Mouse (Mus musculus) ZHBTc4 (cell line): ENCODE results near the gene Clec3b.

Experiments
- DNase-seq: peaks from one replicate; pipeline ENCODE4 v3.0.0-alpha.2; 2011; ENCODE audit warnings: low read depth, low spot score

Gene Clec3b

DNA sequence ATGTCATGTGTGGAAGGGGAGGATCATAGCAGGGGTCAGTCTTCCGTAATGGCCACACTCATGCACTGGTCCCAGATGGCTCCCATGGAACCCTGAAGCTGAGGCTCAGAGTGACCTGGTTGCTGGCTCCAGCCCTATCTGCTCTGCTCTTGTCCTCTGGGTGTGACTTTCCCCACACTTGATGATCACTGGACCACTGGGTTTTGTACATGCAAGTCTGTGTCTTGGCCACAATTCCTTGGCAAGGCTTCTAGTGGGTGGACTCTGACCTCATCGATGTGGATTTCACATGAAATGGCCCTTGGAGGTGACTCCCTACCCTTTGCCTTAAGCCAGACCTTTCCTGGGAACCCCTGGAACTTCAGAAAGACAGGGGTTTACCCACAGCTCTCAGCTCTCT, 2.4 kb downstream of the Clec3b start:
- DNase-seq: no peak

DNA sequence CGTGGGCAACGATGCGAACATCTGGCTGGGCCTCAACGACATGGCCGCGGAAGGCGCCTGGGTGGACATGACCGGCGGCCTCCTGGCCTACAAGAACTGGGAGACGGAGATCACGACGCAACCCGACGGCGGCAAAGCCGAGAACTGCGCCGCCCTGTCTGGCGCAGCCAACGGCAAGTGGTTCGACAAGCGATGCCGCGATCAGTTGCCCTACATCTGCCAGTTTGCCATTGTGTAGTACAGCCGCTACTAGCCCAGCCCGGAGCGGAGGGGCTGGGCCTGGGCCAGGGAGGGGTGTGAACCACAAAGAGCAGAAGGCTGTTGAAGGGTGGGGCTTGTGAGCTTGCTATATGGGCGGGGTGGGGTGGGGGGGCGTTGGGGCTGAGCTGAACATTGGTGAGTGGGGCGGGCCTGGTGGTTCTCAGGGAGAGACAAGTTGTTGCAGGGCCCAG, 6.2 kb downstream of the Clec3b start:
- DNase-seq: peak; percentile 69

DNA sequence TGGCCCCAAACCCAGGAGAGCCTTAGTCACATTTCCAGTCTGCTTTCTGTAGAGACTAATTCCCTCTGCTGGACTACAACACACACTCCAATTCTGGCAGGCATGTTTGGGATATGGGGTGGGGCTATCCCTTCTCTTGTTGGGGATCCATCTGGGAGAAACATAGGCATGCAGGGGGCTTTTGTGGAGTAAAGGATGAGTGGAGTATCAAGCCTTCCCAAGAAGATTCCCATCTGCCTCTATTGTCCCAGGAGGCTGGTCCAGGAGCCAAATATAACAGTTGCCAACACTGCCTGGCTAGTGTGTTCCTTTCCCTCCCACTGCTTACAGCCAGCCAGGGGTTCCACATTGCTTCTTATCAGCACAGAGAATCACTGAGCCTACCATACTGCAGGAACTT, 7.0 kb downstream of the Clec3b start:
- DNase-seq: no peak

DNA sequence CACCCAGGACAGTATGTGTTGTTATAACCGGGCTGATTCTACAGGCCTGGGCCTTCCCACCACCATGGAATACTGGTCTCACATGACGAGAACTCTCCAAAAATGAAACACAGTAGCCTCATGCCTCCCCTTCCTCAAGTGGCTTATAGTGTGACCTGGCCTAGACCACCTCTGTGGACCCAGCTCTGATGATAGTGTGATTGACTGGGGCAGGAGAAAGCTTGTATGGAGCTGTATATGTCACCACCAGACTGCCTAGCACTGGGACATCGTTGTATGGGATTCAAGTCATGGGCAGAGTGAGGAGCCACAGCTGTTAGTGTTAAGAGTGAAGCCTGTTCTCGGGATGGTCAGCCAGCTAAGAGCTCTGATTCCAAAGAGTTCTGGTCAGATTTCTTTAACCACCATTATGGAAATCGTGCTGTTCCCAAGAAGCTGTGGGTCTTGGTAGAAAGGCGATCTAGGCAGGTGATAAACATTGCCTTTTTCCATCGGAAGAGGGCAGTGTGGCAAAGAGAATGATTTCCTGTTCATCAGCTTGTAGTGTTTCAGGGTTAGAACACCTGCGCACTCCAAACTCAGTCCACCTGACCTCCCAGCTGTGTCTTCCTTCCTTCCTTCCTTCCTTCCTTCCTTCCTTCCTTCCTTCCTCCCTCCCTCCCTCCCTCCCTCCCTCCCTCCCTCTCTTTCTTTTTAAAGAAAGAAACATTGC, 7.5 kb downstream of the Clec3b start:
- peak; percentile 69 for DNase-seq

DNA sequence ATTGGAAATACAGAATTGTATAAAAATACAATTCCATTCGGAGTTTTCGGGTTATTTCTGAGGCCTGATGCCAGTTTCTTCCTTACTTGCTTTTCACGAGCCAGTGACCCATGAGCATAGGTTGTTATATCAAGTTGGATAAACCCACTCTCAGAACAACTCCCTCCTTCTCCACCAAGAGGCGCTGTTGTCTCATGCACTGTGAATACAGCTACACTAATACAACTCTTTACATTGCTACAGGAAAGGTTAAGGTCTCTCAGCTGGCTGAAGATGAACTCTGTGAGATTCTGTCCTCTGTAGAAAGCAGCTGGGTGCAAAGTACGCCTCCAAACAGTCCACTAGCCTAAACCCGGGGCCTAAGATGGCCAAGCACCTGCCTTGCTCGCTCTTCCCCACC, 8.6 kb downstream of the Clec3b start:
- DNase-seq: peak; percentile 82

DNA sequence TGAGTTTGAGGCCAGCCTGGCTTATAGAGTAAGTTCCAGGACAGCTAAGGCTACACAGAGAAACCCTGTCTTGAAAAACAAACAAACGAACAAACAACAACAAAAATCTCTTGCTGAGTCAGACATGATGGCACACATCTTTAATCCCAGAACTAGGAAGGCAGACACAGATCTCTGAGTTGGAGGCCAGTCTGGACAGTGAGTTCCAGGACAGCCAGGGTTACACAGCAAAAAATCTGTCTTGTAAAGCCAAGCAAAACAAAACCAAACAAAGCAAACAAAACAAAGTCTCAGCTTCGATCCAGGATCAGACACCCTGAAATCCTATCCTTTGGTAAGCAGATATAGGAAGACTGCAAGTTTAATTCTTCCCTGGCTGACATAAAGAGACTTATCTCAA, 11.0 kb downstream of the Clec3b start:
- no peak for DNase-seq

DNA sequence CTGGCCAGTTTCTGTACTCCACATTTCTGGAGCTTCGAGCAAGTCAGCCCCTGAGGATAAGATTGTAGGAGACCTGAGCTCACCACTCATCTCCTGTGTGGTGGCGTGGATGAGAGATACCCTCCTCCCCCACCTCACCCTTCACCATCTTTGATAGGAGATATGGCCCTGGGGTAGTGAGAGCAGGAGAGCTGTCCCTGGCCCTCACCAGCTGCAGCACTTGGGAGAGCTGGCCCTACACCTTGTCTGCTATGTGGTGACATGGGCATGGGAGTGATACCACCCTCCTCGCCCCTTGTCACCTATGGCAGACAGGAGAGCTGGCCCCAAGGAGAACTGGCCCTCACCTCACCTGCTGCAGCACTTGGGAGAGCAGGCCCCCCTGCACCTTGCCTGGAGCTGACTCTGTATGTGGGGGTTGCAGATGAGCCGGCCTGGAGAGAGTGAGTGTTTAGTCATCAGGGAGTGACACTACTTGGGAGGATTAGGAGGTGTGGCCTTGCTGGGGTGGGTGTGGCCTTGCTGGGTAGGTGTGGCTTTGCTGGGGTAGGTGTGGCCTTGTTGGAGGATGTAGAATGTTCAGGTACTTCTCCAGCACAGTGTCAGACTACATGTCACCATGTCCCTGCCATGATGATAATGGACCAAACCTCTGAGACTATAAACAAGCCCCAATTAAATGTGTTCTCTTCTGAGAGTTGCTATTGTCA, 12.4 kb downstream of the Clec3b start:
- peak; percentile 21 for DNase-seq

DNA sequence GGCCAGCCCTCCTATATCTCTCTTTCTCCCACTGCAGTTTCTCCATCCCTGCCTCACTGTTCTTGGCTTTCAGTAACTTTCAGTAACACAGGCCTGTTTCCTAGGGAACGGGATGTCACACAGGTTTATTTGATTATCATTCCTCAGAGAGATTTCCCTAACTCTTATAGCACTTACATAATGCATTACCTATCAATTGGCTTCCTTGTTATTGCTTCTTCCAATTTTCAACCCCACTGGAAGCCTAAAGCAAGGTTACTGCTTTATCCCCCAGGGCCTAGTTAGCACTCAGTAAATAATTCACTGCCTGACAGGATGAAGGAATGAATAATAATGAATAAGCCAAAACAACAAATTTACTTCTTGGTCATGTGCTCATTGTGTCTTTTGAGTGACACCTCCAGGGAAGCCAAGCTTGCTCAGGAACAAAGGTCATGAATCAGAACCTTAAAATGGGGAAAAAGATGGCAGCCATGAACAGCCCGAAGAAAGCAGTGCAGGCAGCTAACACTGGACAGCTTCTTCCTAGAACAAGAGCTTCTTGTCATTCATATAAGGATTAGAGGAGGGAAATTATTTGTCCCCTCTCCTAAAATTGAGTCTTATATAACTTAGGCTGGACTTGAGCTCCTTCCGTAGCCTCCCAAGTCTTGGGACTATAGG, 15.2 kb downstream of the Clec3b start:
- DNase-seq: no peak

DNA sequence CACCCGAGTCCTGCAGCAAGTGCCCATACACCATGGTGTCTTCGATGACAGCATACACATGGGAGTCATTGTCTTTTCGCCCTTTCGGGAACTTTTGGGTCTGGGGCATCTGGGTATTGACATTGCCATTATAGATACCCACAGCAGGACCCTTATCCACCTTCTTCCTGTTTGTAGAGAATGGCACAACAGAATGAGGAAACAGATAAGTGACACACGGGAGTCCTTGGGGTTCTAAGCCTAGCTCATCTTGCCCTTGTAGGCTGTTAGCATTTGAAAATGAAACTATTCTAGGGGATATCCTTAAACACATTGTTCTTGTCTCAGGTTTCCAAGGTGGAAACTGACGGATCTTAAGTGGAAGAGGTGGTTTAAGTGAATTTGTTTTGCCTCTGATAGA, 23.0 kb downstream of the Clec3b start:
- no peak for DNase-seq

DNA sequence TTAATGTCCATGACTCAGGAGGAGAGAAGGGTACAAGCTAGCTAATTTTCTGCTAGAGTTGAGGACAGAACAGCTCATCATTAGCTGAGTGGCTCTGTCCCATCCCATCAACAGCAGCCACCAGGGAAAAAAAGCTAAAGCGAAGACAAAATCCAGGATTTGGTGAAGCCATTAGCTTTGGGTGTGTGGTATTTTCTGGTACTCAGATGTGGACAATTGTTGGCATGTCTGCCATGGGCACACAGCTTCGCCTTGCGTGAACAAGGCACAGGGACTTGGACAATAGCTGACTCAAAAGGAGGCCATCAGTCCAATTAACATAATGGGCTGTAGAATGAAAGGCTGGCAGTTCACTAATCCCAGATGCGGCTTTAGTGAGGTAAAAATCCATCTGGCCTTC, 23.6 kb downstream of the Clec3b start:
- no peak for DNase-seq

DNA sequence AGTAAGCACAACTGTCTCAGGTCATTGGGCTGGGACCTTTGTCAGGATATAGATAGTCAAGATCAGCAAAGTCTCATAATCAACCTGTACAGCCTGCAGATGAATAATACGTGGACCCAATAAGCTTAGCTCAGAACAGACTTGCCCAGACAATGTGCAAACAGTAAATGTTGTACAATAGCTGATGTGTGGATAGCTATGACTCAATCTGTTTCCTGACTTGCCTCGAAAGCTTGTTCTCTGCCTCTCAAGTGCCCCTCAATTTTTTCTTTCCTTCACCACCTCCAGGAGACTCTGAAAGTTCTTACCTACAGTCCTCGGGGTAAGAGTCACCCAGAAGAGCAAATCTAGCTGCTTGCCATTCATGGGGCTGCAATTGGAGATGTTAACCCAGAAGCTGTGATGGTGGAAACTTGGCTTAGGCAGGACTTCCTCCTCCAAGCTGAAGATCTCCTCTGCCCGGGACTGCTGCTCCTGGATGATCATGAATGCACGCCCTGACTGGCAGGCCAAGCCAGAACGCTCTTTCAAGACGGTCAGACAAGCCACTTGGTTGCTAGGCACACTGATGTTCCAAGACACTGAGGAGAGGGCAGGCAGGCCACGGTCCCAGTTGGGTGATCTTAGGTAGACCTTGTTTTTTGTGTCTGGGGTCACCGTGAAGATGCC, 26.8 kb downstream of the Clec3b start:
- DNase-seq: no peak

DNA sequence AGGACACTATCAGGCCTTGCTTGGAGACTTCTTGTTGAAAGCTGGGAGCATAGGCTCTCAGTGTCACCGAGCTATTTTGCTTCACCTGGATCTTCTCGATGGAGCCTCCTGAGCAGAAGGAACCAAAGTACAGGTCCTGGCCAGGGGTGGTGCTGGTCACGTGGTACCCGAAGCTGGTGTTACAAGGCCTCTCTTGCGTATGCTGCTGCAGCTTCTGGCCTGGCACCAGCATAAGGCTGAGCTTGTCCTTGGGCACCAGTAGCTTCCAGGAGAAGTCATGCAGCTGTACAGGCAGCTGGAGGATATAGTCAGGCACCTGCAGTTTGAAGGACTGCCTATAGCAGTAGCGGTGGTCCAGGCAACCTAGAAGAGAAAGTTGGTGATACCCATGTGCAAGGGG, 29.3 kb downstream of the Clec3b start:
- no peak for DNase-seq

DNA sequence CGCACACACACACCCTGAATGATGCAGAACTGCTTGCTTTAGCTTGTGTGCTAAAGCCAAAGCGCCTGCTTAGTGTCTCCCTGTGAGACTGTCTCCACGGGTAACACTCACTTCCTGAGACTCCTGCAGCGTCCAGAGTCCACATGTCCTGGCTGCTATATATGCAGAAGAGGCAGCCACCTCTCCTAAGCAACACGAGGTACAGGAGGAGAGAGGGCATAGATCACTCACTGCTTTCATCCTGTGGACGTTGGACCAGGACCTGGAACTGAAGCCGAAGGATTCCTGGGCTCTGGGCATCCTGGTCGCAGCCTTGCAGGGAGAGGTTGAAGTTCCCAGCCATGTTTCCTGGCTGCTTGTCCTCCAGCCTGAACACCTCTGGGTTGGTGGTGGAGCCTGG, 32.5 kb downstream of the Clec3b start:
- DNase-seq: no peak

DNA sequence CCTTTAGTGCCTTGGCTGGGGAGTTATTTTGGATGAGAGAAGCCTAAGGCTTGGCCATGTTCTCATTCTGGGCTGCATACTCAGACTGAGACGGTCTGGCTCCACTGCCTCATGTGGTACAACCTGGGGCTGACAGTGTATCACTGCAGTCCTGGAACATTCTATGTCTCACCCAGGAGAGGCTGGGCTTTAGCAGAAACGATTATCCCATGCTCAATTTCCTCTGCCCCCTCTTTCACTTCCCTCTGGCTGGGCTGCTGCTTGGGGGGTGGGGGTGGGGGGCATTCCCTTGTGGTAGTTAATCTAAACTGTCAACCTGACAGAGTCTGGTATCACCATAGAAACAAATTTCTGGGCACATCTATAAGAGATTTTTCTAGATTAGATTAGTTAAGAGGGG, 34.8 kb downstream of the Clec3b start:
- DNase-seq: no peak

DNA sequence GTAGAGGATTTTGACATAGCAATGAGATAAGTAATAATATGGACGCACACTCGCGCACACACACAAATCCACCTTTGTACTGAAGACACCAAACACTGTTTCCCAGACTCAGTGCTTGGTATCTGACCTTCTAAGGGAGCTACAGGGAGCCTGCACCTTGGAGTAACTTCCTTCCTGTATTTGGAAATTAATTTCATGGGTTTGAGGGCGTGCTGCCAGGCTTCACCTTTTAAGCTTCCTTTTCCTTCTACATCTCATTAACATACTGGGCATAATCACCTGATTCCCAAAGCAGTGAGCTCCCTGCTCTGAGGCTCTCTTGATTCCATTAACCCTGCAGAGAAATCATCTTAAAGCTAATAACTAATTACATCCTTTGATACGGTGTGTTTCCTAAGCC, 35.4 kb downstream of the Clec3b start:
- no peak for DNase-seq

DNA sequence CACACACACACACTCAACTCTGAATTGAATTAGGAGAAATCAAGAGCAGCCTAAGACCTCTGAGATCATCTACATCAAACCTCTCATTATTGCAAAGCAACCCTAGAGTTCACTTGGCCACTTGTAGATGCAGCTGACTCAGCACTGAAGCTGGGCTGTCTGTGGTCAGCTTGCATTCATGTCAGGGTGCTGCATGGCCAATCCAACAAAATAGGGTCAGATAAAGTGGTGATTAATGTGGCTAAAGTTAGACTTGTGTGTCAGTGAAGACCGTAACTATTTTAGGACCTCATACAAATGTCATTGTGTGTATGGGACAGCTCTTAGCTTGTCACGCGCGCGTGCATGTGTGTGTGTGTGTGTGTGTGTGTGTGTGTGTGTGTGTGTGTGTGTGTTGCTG, 36.8 kb downstream of the Clec3b start:
- DNase-seq: no peak

DNA sequence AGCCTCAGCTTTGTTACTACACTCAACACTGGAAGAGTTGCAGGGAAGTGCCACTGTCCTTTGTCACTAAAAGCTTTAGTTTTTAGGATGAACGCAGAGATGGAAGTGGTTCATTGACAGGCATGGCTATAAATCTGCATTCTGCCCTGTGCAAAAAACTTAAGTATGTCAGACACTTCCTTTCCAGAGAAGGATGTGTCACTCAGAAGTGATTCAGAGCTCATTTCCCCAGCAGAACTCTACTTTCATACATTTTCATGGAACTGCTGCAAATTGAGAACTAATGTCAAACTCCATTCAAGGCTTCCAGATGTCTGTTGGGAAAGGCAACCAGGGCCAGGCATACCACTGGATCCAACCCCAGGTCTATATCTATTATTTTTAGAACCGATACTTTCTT, 37.5 kb downstream of the Clec3b start:
- DNase-seq: no peak

DNA sequence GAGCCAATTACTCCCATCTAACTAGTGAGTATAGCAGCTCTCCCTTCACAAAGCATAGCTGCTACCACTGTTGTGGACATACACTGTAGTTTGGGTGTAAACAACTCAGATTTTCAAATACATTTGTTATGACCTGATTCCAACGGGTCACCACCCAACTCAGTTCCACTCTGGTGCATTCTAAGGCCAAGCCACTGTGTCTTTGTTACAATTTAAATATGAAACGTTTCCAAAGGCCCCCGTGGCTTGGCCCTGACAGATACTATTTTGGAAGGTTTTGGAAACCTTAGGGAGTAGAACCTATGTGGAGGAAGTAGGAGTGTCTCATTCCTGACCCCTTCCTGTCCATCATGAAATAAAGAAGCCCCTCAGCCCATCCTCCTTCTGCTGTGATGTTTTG, 49.4 kb downstream of the Clec3b start:
- DNase-seq: no peak

DNA sequence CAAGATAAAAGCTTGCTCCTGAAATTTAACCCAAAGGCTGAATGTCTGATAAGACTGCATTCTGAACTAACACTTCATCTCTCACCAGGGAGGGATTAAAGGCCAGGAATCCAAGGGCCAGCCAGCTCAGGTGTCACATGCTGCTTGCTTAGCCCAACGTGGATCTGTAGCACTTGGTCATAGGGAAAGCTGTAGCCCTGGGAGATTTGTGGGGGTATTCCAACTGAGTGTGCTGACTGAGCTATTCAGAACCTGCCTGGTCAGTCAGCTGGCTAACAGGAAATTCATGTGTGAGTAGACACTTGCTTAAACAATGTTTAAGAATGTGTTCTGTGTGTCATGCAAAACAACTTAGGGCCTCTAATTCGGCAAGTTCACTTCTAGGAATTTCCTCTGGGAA, 55.8 kb downstream of the Clec3b start:
- peak; percentile 18 for DNase-seq

DNA sequence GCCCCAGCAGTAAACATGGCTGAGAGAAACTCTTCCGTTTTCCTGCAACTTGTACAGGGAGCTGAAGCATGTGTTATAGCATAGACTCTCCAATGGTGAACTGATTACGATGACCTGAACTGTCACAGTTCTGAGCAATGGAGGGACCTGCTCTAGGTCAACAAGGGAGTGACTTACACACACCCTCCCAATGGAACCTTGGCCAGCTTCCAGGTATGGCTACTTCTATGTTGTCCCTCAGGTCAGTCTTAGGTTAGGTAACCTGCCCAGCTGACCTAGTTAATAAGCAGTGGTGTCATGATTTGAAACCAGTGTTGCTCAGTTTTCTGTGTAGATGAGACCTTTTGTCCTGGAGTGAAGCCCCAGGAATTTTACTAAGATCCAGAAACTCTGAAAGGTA, 56.2 kb downstream of the Clec3b start:
- no peak for DNase-seq
